Mouse (Mus musculus) liver, adult 2 months (tissue): ENCODE measurements around the gene Arl1.

Experiments
- CTCF ChIP-seq: fragments of 200-500 bp; IDR thresholded peaks from 2 replicates; pipeline ENCODE4 v1.5.1; 2011; ENCODE audit warnings: low read depth, low read length, control low read depth
- POLR2A ChIP-seq: fragments of 200-500 bp; IDR thresholded peaks from 2 replicates; pipeline ENCODE4 v1.6.1; 2011; ENCODE audit warnings: low read length, control low read depth; ENCODE audit not compliant: insufficient read depth; ENCODE audit errors: extremely low read depth

- no peak for TF ChIP-seq CTCF
- TF ChIP-seq POLR2A: no peak
These were observed 63.0 kb downstream of the Arl1 start for GRCm38 (mm10) chr10:88793671-88794070.
